Mouse (Mus musculus): ENCODE data around the gene Lck.

Lck gene

GRCm38 (mm10) chr4:129584884-129585608 lies 11.6 kb upstream of the Lck start:
- peak; percentile 78 for DNase-seq

- no peak for DNase-seq
These were observed 10.9 kb upstream of the Lck start for GRCm38 (mm10) chr4:129584370-129584769.

- DNase-seq, result no peak
These were observed 8.8 kb upstream of the Lck start for GRCm38 (mm10) chr4:129582251-129582650.

DNA sequence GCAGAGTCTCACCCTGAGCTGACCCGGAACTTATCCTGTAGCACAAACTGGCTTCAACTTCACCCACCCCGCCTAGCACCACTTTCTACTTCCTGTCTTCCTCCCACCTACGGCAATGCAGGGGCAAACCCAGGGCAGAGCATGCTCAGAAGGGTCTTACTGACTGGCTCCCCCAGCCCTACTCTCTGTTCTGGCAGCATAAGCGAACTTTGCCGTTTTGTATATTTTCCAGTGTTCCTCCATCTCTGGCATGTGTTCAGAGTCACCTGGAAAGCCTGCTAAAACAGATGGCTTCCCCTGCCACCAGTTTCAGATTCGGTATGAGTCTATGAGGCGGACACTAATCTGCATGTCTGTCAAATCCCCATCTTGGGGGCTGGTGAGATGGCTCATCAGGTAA lies 6.9 kb upstream of the Lck start:
- DNase-seq, result no peak

GRCm38 (mm10) chr4:129578466-129578865 lies 5.0 kb upstream of the Lck start, which contains the start of gene Fam167b:
Gene Fam167b (minus strand): TSS chr4:129578549.
- no peak for DNase-seq

- DNase-seq, result no peak
These were observed 4.2 kb upstream of the Lck start for GRCm38 (mm10) chr4:129577688-129578087.

DNA sequence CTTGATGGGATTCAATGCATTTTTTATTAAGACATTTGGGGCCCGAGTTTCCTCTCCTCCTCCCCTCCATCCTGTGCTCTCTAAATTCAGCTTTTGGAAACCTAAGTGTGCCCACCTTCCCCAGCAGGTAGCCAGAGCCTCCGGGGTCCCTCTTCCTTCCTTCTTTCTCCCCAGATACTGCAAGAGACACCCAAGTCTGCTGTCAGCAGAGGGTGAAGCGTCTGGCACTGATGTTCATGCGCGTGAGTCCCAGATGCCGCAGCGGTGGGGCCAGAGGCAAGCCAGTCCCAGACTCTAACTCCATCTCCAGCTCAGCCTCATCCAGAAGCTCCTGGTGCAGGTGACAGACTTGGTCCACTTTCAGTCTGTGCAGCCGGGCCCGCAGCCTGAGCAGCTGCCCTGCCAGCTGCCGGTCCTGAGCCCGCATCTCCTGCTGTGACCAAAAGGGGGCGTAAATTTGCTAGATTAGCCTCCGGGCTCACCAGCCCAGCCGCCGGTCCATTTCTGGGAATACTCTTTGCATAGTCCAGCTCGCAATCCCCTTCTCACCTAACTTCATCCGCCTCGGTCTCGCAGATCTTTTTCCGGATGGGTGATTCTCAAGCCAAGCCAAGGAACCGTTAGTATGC lies 3.5 kb upstream of the Lck start:
- peak; percentile 39 for DNase-seq

DNA sequence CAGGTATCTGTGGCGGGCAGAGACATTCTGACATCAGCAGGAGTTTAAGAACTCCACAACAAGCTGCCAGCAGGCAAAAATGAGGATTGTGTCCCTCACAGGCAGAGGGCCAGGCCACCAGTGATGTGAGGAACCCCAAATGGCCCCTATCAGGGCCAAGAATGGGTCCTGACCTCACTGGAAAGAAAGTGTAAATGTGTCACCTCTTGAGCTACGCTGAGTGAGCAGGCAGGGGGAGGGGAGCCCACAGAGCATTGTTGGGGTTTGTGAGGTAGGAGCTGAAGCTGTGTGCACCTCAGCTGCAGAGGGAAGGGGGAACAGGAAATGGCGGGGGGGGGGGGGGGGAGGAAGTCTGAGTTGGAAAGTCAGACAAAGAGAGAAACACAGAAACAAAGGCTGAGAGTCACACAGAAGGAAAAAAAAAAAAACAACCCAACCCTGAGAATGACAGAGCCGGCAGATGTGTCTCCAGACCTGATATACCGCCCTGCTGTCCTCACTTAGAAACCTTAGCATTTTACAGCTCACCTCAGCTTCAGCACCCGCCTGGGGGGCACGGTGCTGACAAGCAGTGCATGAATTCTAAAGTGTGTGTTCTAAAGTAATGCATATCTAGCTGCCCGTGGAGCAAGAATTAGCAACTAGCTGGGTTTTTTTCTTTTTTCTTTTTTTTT lies 1.9 kb upstream of the Lck start:
- no peak for DNase-seq

DNA sequence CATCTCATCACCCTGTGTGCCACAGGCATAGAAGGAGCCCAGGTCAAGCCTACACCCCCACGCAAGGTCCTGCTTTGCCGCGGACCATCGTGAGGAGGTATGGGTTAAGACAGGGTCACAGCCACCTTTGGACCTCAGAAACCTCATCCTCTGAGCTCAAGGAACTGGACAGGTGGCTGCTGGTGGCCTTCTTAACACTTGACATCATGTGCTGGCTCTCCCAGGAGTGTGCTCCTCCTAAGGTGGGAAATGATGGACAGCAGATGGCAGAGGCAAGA lies 409 bp downstream of the Lck start:
- no peak for DNase-seq

DNA sequence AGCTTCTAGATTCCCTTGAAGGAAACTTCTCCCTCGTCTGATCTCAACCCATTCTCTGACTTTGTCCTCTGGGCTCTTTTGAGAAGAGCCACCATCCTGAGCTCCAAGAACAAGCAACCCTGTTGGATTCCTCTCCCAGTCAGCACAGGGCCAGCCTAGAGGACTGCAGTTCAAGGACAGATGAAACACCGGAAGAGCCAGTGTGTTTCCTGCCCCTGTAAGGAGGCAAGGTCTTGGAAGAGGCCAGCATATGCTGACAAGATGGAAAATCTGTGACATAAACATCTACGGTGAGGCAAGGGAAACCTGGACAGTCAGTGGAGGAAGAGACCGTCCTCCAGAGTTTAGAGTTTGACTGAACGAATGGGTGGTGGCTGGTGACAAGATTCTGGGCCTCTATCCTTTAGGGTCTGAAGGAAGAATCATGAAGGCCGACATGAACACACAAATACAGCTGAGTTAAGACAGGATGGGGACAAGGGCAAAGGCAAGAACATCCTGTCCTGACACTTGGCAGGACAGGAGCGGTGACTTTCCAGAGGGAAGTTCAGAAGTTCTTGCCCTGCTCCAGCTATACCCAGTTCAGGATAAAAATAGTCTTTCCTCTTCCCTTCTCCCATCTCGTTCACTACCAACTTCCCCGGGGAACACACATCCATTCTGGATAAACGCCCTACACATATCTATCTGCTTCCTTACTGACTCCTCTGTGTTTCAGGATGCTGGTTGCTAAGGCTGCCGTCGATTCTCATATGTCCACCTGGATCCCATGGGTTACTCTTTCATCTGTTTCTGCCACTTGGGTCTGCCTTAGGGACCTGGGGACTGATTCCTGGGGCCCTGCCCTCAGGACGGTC lies 977 bp downstream of the Lck start:
- no peak for DNase-seq

DNA sequence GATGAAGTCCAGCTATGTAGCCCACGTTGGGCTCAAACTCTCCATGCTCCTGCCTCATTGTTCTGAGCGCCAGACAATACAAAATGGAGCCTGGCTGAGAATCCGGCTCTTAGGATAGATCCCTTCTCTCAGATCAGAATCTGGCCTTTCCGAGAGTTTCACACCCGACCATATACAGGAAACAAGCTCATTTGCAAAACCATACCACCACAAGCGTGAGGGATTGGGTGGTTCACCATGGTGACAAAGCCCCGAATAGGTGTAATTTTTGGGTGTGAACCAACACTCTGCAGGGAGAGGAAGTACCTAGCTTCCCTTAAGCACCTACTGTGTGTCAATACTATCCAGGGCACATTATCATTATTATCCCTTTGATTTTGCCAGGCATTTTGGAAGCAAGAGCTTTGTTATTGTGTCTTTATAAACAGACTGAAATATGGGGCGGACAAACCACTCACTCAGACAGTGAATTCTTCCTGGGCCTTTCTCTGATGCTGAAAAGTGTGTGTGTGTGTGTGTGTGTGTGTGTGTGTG lies 1.8 kb downstream of the Lck start:
- no peak for DNase-seq

- no peak for DNase-seq
These were observed 3.4 kb downstream of the Lck start for GRCm38 (mm10) chr4:129570028-129570427.

DNA sequence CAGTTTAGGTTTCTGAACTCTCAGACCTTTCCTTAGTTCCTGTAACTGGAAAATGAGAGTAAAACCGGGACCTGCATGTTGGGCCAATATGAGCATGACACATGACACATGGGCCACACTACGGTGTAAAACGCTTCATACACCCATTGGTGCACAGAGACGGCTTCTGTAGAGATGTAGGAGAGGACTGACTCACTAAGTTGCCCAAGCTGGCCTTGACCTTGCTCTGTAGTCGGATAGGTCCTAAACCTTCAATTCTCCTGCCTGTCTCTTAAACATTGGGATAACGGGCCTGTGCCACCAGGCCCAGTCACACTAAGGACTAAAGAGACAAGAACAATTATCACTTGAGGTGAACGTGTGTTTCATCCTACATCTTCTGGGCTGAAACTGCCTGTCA lies 5.1 kb downstream of the Lck start:
- DNase-seq, result no peak

GRCm38 (mm10) chr4:129565139-129565538 lies 8.3 kb downstream of the Lck start:
- no peak for DNase-seq

DNA sequence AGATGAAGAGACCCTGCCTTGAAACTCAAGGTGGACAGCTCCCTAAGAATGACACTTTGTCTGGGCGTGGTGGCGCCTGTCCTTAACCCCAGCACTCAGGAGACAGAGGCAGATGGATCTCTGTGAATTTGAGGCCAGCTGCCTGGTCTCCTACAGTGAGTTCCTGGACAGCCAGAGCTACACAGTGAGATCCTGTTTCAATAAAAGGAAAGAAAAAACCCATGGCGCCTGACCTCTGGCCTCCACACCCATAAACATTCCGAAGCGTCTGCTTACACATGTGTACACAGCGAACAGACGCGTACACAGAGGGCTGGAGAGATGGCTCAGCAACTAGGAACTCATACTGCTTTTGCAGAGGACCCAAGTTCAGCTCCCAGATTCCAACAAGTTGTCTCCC lies 9.7 kb downstream of the Lck start:
- no peak for DNase-seq

DNA sequence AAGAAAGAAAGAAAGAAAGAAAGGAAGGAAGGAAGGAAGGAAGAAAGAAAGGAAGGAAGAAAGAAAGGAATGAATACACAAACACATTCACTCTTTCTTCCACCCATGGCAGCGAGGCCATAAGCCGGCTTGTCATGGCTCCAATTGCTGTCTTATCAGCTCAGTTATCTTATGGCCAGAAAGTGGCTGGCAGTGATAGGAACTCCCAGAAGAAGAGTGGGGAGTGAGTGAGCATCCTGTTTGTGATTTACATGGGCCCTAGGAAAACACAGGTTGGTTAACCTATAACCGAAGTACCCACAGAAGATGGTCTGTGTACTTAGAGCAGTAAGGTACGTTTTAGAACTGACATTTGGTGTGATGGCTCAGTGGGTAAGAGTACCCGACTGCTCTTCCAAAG lies 12.3 kb downstream of the Lck start:
- no peak for DNase-seq

DNA sequence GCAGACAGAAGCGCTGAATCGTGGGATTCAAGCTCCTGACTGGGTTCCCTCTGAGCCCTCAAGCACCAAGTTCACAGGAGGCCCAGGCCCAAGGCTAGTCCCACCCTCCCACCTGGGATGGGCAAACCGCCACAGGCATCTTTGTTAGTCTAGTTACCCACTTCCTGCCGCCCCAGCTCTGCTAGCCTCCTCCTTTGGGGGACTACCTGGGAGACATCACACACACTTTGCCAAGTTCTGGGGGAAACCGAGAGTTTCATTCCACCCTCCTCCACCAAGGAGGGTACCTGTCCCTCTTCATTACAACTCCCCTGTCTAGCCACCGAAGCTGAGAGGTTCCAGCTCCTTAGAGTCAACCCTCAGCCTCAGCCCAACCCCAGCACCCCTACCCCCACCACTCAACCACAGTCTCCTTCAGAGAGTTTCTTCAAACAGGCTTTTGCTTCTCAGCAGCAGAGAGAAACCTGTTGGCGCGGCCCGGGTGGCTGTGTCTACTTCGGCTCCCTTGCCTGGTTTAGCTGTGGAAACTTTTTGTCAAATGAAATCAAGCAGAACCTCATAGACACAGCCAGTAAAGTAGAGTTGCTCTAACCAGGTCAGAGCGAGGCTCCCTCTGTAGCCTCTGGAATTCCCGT lies 15.0 kb downstream of the Lck start:
- DNase-seq, result no peak

DNA sequence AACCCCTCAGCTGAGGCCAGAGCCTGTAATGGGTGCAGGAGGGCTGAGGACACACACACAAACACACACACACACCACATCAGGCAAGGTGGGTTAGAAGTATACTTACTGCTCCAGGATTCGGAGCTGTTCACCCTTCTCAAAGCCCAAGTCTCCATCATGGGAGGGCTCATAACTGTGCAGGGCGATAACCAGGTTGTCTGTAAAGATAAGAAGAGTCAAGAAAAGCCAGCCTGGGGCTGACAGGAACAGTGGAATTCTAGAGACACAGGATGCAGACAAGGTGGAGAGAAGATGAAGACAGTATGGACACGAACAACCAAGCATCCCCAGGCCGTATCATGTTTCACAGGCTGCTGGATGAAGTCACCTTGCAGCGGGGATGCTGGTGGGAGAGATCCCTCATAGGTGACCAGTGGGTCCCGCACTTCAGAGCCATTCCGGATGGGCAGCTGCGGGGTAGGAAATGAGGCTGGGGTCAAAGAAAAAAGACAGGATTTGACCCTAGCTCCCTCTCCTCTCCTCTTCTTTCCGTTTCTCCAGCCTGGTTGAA lies 16.1 kb downstream of the Lck start:
- no peak for DNase-seq

DNA sequence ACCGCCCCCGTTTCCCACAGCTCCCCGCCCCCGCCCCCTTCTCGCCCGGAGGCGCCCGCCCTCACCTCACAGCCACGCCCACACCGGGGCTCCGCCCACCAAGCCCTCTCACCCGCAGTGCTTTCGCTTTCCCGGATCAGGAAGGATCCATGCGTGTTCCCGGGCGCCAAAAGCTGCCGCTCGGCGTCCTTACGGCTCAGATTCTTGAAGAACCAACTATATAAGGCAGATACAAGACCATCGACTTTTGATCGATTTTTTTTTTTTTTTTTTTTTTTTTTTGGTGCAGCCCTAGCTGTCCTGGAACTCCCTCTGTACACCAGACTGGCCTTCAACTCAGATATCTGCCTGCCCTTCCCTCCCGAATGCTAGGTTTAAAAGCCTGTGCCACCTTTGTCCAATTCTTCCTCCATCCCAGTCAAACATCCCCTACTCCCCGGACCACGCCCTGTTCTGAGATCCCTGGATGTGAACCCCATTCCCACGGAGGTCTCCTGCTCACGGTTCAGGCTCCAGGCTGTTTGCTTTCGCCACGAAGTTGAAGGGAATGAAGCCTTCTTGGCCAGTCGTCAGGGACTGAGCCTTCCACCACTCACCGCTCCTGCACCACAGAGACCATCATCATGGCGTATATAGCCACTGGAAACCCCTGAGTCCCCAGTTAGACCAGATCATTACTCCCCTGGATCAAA lies 16.8 kb downstream of the Lck start:
- peak; percentile 77 for DNase-seq

- DNase-seq, result peak; percentile 27
These were observed 17.4 kb downstream of the Lck start for GRCm38 (mm10) chr4:129555862-129556531.

DNA sequence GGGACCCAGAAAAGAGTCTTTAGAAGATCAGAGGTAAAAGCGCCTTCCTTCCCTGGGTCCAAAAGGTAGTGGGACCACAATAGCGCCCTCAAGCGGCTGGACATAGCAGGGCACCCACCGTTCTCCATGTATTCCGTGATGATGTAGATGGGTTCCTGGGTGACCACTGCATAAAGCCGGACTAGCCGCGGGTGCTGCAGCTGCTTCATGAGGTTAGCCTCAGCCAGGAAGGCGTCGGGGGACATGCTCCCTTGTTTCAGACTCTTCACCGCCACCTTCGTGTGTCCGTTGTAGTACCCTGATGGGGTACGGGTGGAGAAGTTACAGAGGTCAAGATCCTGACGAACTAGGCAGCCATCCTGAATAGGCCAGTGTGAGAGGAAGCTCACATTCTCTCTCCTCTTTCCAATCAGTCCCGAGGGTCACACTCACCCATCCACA lies 18.0 kb downstream of the Lck start:
- peak; percentile 27 for DNase-seq

Data from right cerebral cortex, postnatal 25 days (tissue).